Mouse (Mus musculus): ENCODE results near the gene Abraxas1.

DNA sequence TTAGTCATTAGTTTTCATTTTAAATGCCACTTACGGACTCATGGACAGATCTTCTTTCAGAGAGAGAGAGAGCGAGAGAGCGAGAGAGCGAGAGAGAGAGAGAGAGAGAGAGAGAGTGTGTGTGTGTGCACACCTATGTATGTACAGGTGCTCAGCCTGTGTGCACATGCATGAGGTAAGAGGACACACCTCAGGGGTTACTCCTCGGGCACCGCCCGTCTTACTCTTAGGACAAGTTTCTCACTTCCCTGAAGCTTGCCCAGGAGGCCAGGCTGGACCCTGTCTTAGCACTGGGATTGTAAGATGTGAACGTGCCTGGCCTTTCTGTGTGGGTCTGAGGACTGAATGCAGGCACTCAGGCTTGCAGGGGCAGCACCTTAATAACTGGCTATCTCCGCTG lies 33.2 kb downstream of the Abraxas1 start:
- TF ChIP-seq POLR2A (IDR thresholded peaks at IDR 0.05; ENCODE audit: extremely low read depth, insufficient read depth, low read length) (no peak), CTCF (IDR thresholded peaks at IDR 0.05; ENCODE audit: extremely low read depth, insufficient read depth, low read length) (no peak)
